Mouse (Mus musculus) embryonic facial prominence, embryonic 14.5 days (tissue): ENCODE results near the gene Cd200r4. TPM values are rescaled to one million over a fixed set of nuclear protein-coding genes. Genes with fewer than 3 reads are reported as not detected.
"Not testable (repeated sequence)": the region's sequence is repeated elsewhere in the genome, so short reads cannot be mapped to it uniquely, and the experiment has no call there.

Experiments used
- ATAC-seq: fragments of 200-750 bp; cut with Nextera tagmentation; 2 replicates; pipeline ENCODE4 v1.8.0; 2017; ENCODE audit warnings: low read depth, moderate number of reproducible peaks, moderate TSS enrichment
- DNase-seq: peaks from one replicate; pipeline ENCODE4 v3.0.0-alpha.2; 2015; ENCODE audit warnings: low spot score
- H3K27ac ChIP-seq: fragments of 300-500 bp; sonication (generic); replicated peaks from 2 replicates; pipeline ENCODE4 v1.5.1; 2014; ENCODE audit warnings: low read depth, mild to moderate bottlenecking, low read length, moderate library complexity
- H3K27me3 ChIP-seq: fragments of 300-500 bp; sonication (generic); replicated peaks from 2 replicates; pipeline ENCODE4 v1.6.1; 2014; ENCODE audit warnings: low read length; ENCODE audit not compliant: control insufficient read depth, insufficient read depth
- H3K36me3 ChIP-seq: fragments of 300-500 bp; sonication (generic); 2 replicates; pipeline ENCODE4 v1.6.1; 2014; ENCODE audit warnings: low read length, mixed read lengths; ENCODE audit not compliant: control insufficient read depth, insufficient read depth
- H3K4me1 ChIP-seq: fragments of 300-500 bp; sonication (generic); 2 replicates; pipeline ENCODE4 v1.6.1; 2014; ENCODE audit warnings: antibody characterized with exemption, low read length; ENCODE audit not compliant: control insufficient read depth, insufficient read depth
- H3K4me2 ChIP-seq: fragments of 300-500 bp; sonication (generic); 2 replicates; pipeline ENCODE4 v1.6.1; 2014; ENCODE audit warnings: low read depth, mild to moderate bottlenecking, low read length, moderate library complexity, mixed read lengths
- H3K4me3 ChIP-seq: fragments of 300-500 bp; sonication (generic); 2 replicates; pipeline ENCODE4 v1.5.1; 2014; ENCODE audit warnings: low read depth, mild to moderate bottlenecking, low read length
- H3K9ac ChIP-seq: fragments of 300-500 bp; sonication (generic); 2 replicates; pipeline ENCODE4 v1.6.1; 2014; ENCODE audit warnings: low read depth, mild to moderate bottlenecking, low read length, moderate library complexity, mixed read lengths
- H3K9me3 ChIP-seq: fragments of 300-500 bp; sonication (generic); 2 replicates; pipeline ENCODE4 v1.6.1; 2016; ENCODE audit warnings: low read length; ENCODE audit not compliant: control insufficient read depth
- WGBS: fragments of 180-500 bp; shearing (Covaris S2); extraction: QIAGEN DNeasy Blood & Tissue Kit; methylation state at CpG from one replicate; pipeline ENCODE4 v1.1.7; 2014; 5-methylcytosine and 5-hydroxymethylcytosine counted together
- polyA plus RNA-seq: library from polyadenylated mRNA; unstranded; fragments of >200 nt; fragmentation: Nextera tagmentation; extraction: Ambion mirVana; gene quantifications from 2 replicates; pipeline ENCODE4 v1.2.1, GENCODE M21; 2014

Gene Cd200r4
- polyA plus RNA-seq, 1 experiment from 2014 or later: 0.56 TPM

GRCm38 (mm10) chr16:44778538-44779147, 32.9 kb upstream of the Cd200r4 start:
- Histone ChIP-seq H3K27me3 (no peaks in the 10 kb centered on the region), H3K9me3 (no peaks in the 10 kb centered on the region), H3K27ac (no peak overlapping the region), H3K36me3 (no peaks in the 10 kb centered on the region), H3K4me1 (no peaks in the 10 kb centered on the region), H3K4me3 (no peak overlapping the region), H3K4me2 (no peak overlapping the region), H3K9ac (no peak overlapping the region)
- peak; percentile 16 for DNase-seq
- no peak for ATAC-seq
- 74% methylated on average over 17 of the region's 17 CpGs for WGBS

GRCm38 (mm10) chr16:44779494-44779893, 32.0 kb upstream of the Cd200r4 start:
- DNase-seq (no peak), ATAC-seq (no peak)
- WGBS: 86% methylated on average over 5 of the region's 5 CpGs
- Histone ChIP-seq H3K27me3 (no peaks in the 10 kb centered on the region), H3K9me3 (no peaks in the 10 kb centered on the region), H3K36me3 (no peaks in the 10 kb centered on the region), H3K4me2 (no peak overlapping the region), H3K9ac (no peak overlapping the region), H3K4me3 (no peak overlapping the region), H3K4me1 (no peaks in the 10 kb centered on the region), H3K27ac (no peak overlapping the region)

GRCm38 (mm10) chr16:44780751-44781150, 30.8 kb upstream of the Cd200r4 start:
- H3K27me3 ChIP-seq: no peaks in the 10 kb centered on the region
- no peaks in the 10 kb centered on the region for H3K9me3 ChIP-seq
- H3K9ac ChIP-seq: no peak overlapping the region
- no peak overlapping the region for H3K27ac ChIP-seq
- H3K4me2 ChIP-seq: no peak overlapping the region
- no peak for ATAC-seq
- no peaks in the 10 kb centered on the region for H3K4me1 ChIP-seq
- H3K36me3 ChIP-seq: no peaks in the 10 kb centered on the region
- no peak overlapping the region for H3K4me3 ChIP-seq
- 60% methylated on average over 4 of the region's 4 CpGs for WGBS
- DNase-seq: no peak

- DNase-seq (no peak), ATAC-seq (no peak)
- Histone ChIP-seq H3K4me2 (no peak overlapping the region), H3K36me3 (no peaks in the 10 kb centered on the region), H3K27me3 (no peaks in the 10 kb centered on the region), H3K9me3 (no peaks in the 10 kb centered on the region), H3K27ac (no peak overlapping the region), H3K4me3 (no peak overlapping the region), H3K4me1 (no peaks in the 10 kb centered on the region), H3K9ac (no peak overlapping the region)
- 86% methylated on average over 1 of the region's 1 CpGs for WGBS
Observed at GRCm38 (mm10) chr16:44786934-44787333, 24.6 kb upstream of the Cd200r4 start.

GRCm38 (mm10) chr16:44794416-44794815, 17.1 kb upstream of the Cd200r4 start:
- H3K36me3 ChIP-seq: no peaks in the 10 kb centered on the region
- H3K9ac ChIP-seq: no peak overlapping the region
- H3K4me2 ChIP-seq: no peak overlapping the region
- H3K4me3 ChIP-seq: no peak overlapping the region
- no peak for ATAC-seq
- H3K9me3 ChIP-seq: no peaks in the 10 kb centered on the region
- no peaks in the 10 kb centered on the region for H3K27me3 ChIP-seq
- no peaks in the 10 kb centered on the region for H3K4me1 ChIP-seq
- H3K27ac ChIP-seq: no peak overlapping the region
- DNase-seq: no peak

- ATAC-seq (no peak), DNase-seq (no peak)
- H3K4me3 ChIP-seq: no peak overlapping the region
- no peaks in the 10 kb centered on the region for H3K4me1 ChIP-seq
- H3K9ac ChIP-seq: no peak overlapping the region
- no peak overlapping the region for H3K4me2 ChIP-seq
- no peak overlapping the region for H3K27ac ChIP-seq
- no peaks in the 10 kb centered on the region for H3K36me3 ChIP-seq
- no peaks in the 10 kb centered on the region for H3K9me3 ChIP-seq
- H3K27me3 ChIP-seq: no peaks in the 10 kb centered on the region
Observed at GRCm38 (mm10) chr16:44805976-44806375, 5.6 kb upstream of the Cd200r4 start.

GRCm38 (mm10) chr16:44810223-44810622, 1.3 kb upstream of the Cd200r4 start:
- not testable (repeated sequence) for H3K4me1 ChIP-seq, H3K27me3 ChIP-seq, H3K4me3 ChIP-seq, ATAC-seq, H3K9me3 ChIP-seq, H3K9ac ChIP-seq, H3K4me2 ChIP-seq, H3K27ac ChIP-seq, DNase-seq, H3K36me3 ChIP-seq
- 95% methylated on average over 4 of the region's 4 CpGs for WGBS

GRCm38 (mm10) chr16:44812468-44813065, 1.0 kb downstream of the Cd200r4 start:
- no peak overlapping the region for H3K4me2 ChIP-seq
- no peak overlapping the region for H3K27ac ChIP-seq
- WGBS: 80% methylated on average over 6 of the region's 6 CpGs
- H3K27me3 ChIP-seq: no peaks in the 10 kb centered on the region
- no peak overlapping the region for H3K9ac ChIP-seq
- H3K36me3 ChIP-seq: no peaks in the 10 kb centered on the region
- ATAC-seq (no peak), DNase-seq (no peak)
- no peak overlapping the region for H3K4me3 ChIP-seq
- no peaks in the 10 kb centered on the region for H3K4me1 ChIP-seq
- H3K9me3 ChIP-seq: no peaks in the 10 kb centered on the region

- H3K36me3 ChIP-seq: no peaks in the 10 kb centered on the region
- DNase-seq (no peak), ATAC-seq (no peak)
- H3K4me2 ChIP-seq: no peak overlapping the region
- no peak overlapping the region for H3K4me3 ChIP-seq
- no peak overlapping the region for H3K27ac ChIP-seq
- 43% methylated on average over 1 of the region's 1 CpGs for WGBS
- H3K9me3 ChIP-seq: no peaks in the 10 kb centered on the region
- no peak overlapping the region for H3K9ac ChIP-seq
- H3K27me3 ChIP-seq: no peaks in the 10 kb centered on the region
- no peaks in the 10 kb centered on the region for H3K4me1 ChIP-seq
Observed at GRCm38 (mm10) chr16:44818010-44818409, 6.5 kb downstream of the Cd200r4 start.
